Mouse (Mus musculus) kidney, adult 11 months (tissue): ENCODE measurements around the gene Atp2c2.

Source experiments
- DNase-seq: peaks from one replicate; pipeline ENCODE4 v3.0.0; 2022

The Atp2c2 gene

GRCm38 (mm10) chr8:119707146-119707545, 7.3 kb downstream of the Atp2c2 start:
- no peak for DNase-seq

DNA sequence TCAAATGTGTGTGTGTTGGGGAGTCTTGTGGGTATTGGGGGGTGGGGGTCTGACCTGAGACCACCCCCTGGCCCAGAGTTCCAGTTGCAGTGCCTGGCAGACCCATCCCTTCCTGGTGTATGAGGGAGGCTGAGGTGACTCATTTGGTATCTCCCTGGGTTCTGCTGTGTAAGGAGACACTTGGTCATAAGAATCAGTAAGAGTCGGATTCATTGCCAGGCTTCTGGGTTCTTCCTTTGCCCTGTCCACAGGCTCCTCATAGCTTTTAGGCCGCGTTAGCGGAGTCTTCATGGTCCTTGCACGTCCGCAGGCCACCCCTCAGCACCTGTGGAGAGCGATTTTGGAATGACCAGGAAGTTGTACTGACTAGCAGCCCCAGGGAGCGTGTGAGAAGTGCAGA, 8.7 kb downstream of the Atp2c2 start:
- DNase-seq, result no peak

DNA sequence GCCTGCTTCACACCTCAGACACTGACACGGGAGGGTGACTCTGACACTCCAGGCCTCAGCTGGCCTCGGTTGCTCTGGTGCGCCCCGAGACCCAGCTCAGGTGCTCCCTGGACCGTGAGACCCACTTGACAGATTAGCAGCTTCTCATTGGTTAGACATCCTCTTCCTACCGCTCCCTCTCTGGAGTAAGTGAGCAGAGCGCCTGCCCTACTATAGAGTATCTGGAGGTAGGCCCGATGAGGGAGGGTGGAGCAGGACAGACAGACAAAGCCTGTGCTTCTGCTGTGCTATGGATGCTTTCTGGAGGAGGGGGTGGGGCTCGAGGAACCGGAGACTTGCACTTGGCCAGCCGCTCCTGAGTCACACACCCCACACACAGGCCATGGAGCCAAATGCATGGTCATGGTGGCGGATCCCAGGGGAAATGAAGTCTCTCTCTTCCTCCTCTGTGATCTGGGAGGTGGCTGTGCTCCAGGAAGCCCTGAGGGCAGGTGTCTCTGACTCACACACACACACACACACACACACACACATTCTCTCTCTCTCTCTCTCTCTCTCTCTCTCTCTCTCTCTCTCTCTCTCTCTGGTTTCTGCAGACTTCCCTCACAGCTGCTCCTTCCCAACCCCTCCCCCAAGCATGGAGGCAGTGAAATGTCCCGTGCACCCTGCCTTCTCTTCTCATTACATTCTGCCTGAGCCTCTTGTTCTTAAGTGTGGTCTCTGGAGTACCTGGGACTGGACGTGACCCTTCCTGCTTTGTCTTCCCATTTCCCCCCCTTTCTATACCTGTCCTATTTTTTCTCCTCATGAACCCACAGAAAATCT, 9.3 kb downstream of the Atp2c2 start:
- no peak for DNase-seq

- no peak for DNase-seq
Observed at GRCm38 (mm10) chr8:119709703-119710093, 9.9 kb downstream of the Atp2c2 start.

DNA sequence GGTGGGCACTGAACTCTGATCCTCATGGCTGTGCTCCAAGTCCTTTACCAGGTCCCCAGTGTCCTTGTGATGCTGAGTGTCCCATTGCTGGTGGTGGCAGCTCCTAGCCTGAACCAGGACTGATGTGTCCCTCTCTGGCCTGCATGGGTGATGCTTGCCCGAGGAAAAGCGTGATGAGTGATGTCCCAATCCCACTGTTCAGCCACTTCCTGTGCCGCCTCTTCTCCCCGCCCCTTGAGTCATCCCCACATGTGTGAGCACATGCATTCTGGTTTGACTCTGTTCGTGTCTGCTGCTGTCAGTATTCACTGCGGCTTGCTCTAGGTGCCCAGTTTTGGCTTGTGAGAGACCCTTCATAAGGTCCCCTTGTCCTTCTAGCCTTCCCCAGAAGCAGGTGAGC, 12.4 kb downstream of the Atp2c2 start:
- no peak for DNase-seq

DNA sequence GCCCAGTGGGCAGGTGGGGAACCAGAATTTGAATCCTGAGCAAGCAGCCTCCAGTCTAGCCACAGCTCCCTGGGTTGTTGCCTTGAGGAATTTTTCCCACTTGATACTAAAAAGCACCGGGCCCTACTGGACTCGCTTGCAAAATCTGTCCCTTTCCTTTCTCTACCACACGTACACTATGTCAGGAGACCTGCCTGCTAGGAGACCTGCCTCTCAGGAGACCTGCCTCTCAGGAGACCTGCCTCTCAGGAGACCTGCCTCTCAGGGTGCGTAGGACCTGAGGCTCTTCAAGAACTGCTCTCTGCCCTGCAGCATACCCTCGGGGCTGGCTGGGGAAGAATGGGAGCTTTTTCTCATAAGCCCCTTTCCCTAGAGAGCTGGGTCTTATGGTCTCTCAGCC, 13.6 kb downstream of the Atp2c2 start:
- no peak for DNase-seq

- peak; percentile 45 for DNase-seq
Observed at GRCm38 (mm10) chr8:119715221-119715620, 15.4 kb downstream of the Atp2c2 start.

- DNase-seq, result no peak
Observed at GRCm38 (mm10) chr8:119716730-119717299, 17.0 kb downstream of the Atp2c2 start.

DNA sequence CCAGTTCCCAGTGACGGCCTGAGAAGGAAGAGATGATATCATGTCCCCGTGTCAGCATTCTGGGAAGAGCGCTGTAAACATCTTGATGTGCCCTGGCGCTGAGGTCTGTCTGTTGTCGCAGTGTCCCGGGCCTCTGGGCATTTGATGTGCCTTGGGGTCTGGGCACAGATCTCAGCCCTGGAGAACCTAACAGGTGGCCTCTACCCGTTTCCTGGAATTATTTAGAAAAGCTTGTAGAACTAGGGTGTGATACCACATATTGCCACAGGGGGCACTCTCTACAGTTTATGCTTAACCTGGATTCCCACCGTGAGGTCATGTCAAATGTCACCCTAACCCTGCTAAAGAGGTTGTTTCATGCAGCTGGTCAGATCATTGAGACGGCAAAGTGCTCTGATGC, 18.0 kb downstream of the Atp2c2 start:
- no peak for DNase-seq

DNA sequence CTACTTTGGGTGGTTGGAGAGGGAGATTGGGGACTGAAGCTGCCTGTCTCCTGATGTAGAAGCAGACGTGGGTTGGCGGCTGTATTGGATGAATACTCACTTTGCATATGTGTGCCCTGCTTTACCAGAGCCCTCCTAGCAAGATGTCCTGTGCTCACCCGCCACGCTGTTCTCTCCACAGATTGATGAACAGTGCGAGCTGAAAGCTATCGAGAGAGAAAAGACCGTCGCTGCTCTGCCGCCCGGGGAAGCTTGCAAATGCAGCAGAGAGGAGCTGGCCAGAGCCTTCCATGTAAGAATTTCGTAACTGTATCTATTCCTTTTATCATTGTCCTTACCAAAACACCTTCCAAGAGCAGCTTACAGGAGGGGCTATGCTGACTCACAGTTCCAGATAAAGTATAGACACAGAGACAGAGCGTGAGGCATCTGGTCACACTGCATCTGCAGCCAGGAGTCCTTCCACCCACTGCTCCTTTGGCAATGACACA, 19.2 kb downstream of the Atp2c2 start:
- no peak for DNase-seq

- DNase-seq, result no peak
Observed at GRCm38 (mm10) chr8:119722348-119722747, 22.5 kb downstream of the Atp2c2 start.

- DNase-seq, result no peak
Observed at GRCm38 (mm10) chr8:119723676-119724075, 23.9 kb downstream of the Atp2c2 start.

GRCm38 (mm10) chr8:119724596-119724995, 24.8 kb downstream of the Atp2c2 start:
- no peak for DNase-seq

- DNase-seq, result no peak
Observed at GRCm38 (mm10) chr8:119727093-119727492, 27.3 kb downstream of the Atp2c2 start.

- DNase-seq, result no peak
Observed at GRCm38 (mm10) chr8:119728351-119728895, 28.6 kb downstream of the Atp2c2 start.

- no peak for DNase-seq
Observed at GRCm38 (mm10) chr8:119732072-119732471, 32.3 kb downstream of the Atp2c2 start.

DNA sequence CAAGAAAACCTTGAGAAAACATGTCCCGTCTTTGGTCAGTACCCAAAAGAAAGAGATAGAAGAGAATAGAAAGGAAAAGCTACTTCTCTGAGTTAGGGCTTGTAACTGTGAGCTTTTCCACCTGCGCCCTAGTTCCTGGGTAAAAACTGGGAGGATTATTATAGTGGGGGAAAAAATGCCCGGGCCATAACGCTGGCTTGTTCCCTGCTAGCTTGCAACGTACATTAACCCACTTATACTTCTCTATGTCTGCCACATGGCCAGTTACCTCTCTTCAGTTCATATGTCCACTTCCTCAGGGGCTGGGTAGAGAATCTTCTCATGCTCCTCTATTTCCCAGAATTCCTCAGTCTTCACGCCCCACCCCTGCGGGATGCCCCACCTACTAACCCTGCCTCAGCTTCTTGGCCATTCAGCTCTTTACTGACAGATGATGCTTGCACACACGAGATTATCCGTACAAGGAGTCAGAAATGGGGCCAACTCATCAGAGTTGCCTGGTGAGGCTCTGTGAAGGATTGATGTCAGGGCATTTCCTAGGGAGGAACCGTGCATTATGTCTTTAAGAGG, 36.6 kb downstream of the Atp2c2 start:
- DNase-seq, result no peak

DNA sequence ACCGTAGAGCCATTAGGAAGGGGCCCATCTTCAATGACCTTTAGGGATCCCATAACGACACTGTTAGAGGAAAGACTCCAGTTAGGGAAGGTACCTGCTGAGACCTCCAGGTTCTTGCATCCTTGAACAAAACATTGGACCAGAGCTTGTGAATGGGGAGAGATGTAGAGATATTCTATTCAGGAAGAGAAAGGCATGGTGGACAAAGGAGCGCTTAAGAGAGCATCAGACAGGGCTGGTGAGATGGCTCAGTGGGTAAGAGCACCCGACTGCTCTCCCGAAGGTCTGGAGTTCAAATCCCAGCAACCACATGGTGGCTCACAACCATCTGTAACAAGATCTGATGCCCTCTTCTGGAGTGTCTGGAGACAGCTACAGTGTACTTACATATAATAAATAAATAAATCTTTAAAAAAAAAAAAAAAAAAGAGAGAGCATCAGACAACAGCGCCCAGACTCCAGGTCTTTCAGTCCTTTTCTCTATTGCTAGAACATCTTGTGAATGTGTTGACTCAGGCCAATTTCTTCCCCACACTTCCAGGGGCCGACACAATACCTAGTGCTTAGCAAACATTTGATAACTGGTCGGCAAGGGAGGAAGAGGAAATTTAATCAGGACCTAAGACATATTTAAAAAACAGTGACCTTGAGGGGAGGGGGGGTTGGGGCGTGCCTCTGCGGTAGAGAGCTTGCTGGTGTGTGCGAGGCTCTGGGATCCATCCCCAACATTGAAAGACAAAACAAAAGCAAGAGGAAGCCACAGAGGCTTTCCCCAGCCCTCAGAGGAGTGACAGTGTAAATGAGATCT, 37.5 kb downstream of the Atp2c2 start:
- no peak for DNase-seq

DNA sequence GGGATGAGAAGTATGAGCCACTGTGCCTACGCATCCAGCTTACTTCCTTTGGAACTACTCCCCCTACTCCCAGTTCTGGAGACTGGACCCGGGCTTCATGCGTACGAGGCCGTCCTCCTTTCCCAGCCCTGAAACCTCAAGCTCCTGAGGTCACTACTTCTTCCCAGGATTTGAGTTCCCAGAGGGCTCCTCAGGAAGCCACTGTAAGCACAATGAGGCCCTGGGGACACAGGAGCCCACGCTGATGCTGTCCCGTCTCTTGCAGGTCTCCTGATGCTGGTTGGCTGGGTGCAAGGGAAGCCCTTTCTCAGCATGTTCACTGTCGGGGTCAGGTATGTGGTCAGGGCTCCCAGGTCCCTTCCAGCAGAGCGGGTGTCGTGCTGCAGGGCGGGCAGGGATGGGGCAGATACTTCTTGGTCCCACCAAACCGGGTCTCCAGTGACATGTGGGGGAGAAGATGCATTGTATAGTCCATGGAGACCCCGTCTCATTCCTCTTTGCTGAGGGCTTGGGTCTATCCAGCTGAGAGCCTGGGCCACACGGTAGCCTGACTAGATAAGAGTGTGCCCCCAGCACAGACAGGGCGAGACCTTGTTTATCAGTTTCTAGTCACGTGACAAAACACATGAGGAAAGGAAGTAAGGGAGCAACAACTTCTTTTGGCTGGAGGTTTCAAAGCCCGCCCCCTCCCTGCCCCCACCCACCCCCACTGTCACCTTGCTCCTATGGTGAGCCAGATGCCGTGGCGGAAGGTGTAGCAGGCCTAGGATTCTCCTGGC, 38.5 kb downstream of the Atp2c2 start:
- DNase-seq, result no peak

DNA sequence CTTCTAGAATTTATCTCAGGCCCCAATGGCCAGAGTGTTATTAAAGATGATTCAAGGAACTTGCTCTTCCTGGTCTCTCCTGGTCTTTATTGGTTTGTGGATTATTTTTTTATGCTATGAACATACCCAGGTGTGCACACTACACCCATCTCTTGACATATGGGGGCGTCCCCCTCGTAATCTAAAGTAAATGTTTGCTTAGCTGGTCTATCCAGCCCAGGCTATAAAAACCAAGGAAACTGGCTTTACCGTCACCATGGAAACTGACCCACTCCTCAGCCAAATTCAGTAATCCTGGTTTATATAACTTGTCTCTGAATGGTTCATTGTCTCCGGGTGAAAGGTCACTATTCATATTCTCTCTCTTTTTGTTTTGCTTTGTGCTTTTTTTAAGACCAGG, 40.8 kb downstream of the Atp2c2 start:
- DNase-seq, result no peak

DNA sequence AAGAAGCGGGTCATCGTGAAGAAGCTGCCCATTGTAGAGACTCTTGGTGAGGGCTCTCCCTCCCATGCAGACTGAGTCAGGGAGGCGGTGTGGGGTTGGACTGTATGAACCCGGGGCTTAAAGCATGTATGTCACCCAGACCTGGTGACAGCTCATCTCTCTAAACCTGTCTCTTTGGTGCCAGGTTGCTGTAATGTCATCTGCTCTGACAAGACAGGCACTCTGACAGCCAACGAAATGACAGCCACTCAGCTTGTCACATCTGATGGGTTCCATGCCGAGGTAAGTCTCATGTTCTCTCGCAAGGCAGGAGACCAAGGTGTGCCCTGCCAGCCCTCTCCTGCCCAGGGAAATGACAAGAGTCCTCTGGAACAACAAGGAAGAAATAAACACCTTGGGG, 42.6 kb downstream of the Atp2c2 start:
- DNase-seq, result no peak
